Mouse (Mus musculus) adrenal gland, adult (tissue): ENCODE measurements at regions not wholly inside any gene's neighbourhood (a gene's known extent, or its start where the extent isn't known, plus 50 kb on each side); places are given as distances from the start of the nearest gene placed in this dataset.

ENCODE experiments used
- DNase-seq, 2 experiments: peaks; one replicate each; pipeline ENCODE4 v3.0.0; 2022 to 2023; ENCODE audit warnings: low spot score in 1 of 2; ENCODE audit not compliant: inconsistent age in 2 of 2

DNA sequence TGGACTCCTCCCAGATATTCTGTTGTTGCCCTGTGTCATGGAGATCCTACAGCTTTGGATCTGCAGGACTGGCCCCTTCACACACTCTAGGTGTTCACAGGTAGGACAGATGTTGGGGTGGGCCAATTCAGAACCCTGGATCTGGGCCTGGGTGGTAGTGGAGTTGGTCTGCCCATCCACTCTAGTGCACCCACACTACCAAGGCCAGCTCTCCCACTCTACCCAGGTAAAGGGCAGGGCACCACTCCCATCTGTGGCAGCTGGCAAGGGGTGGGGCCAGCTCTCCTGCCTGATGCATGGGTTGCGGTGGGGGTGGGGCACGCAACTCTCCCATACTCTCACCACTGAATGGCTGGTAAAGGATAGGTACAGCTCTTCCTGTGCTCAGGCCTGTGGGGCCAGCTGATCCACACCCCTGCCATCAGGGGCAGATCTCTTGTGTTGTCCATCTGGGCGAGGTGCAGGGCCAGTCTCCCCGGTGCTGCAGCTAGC is 76.5 kb downstream of the Gja1 start:
- no peak for DNase-seq

DNA sequence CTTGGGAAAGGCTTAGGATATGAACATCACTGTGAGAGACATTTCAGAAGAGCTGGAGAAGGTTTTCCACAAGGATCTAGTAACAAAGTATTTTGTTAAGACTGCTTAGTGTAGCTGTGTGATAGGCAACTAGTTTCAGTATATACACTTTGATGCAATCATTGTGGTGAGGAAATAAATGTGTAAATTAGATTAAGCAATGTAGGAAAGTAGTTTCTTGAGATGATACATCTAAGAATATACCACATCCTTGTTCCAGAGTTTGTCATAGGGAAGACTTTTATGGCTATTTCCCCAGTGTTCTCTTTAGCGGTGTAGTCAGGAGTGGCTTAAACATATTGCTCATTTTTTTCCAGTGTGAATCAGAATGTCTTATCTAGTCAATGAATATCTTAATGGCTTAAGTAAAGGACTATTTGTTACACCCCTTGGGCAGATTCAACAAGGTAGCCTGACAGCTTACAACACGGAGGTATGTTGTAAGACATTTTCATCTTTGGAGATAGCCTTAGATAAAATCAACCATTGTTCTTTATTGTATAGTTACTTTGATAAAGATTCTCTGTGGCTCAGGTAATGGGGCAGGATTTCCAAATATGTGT is 78.8 kb downstream of the Gja1 start:
- DNase-seq = no peak

DNA sequence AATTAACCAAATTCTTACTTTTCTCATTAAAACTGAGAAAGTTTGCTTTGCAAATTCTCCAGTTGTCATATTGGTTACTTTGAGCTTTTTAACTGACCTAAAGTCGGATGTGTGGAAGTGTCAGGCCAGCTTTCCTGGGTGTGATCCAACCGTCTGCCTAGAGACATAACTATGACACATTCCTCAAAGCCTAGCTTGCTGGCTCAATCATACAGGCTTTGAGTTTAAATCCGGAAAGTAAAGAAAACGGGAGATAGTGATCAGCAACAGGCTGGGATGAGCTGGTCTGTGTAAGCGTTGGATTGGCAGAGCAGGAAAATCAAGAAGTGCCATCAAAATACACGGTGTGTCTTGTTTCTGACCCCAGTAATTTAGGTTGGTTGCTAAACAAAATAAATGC is 91.4 kb downstream of the Gja1 start:
- no peak for DNase-seq

DNA sequence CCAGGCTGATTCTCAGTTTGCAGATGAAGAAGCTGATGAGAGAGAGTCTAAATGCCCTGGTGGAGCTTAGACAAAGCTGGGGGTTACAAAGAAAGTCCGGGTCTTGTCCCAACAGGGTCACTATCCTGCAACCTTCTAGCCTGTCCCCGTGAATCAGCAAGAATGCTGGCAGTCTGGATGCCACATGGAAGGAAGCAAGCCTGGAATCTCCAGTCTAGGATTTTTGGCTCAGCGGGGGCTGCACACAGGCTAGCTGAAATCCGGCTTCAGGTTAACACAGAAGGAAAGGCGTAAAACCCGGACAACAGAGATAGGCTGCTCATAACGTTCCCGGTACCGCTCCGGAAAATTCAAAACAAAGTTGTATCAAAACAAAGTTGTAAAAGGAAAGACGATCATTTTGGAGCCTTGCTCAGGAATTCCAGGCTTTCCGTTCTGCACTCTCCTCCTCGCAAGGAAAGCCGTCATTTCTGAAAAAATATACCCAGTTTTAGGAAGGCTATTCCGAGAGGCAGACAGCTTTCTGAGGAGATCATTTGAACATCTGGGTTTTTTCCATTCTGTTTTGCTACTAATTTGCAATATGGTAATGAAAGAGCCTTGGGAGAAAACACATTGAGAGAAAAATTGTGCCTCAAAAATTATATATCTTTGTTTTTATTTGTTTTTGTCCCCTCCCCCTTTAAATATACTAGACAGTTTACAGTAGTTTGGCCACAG is 92.0 kb downstream of the Gja1 start:
- peak; percentile 45 to 83 for DNase-seq

DNA sequence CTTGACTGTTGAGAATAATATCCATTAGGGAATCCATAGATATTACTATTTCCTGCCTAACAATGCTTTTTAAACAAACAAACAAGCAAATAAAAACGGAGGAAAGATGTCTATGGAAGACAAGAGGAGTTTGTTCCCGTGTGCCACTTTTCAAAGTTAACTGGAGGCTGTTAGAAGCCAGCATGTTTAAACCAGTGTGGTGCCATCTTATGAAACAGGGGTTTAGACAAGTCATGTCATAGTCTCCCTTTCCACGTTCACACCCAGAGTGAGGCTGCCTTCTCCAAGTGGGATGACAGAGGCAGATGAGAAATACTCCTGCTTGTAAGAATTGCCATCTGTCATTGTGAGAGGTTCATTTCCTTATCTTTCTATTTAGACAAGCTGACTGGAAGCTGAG is 92.8 kb downstream of the Gja1 start:
- DNase-seq = no peak

DNA sequence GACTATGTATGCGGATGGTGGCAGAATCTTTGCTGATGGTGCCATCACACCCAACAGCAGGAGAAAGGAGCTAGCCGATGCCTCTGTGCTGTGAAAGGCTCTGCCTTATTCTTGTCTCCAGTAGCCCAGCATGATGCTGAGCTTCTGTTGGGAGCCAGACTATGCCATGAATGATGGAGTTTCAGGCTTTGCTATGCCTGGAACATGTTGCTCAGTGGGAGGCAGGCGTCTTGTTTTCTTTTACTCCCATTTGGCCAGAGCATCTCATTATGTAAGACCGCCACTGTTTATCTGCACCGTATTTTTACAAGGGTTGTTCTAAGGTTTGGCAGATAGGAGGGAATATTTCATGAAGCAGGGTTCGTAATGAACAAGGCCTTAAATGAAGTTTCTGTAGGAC is 97.8 kb downstream of the Gja1 start:
- no peak for DNase-seq

DNA sequence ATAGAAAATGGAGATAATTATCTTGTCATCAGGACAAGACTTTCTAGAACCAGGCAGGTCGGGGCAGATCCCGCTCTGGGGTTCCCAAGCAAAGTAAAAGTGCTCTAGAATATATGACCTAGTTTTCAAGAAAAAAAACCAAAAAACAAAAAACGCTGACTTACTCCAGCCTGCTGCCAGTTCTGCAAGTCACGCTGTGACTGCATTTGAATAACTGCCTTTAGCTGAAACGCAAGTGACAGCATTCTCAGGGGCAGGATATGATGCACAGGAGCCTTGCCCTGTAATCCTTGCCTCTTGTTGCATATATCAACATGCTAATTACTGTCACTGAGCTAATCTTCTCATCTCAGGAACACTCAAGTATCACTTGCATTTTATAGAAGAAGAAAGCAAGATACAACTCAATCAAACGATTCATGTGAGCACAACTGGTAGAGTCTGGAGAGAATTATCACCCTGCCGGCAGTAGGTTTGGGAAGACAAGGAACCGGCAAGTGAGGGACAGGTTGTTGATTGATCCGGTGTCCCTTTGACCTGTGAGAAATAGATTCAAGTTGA is 105.1 kb downstream of the Gja1 start:
- DNase-seq = peak in 1 of 2 experiments; percentile 58

DNA sequence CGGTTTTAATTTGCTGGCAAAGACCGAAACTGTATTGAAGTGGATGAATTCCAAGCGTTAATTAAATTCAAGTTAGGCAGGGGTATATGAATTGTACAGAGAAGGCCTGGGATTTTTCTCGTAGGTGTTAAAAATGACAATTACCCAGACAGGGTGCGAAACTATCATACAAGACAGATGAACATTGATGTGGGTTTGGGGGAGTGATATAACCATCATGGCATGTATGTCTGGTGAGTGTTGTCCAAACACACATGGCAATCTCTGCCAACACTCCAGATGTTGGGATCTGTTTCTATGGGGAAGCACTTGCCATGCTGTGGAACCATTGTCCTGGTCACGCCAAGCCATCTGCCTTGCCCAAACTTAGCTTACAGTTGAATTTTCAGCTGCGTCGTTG is 107.8 kb downstream of the Gja1 start:
- DNase-seq = no peak

DNA sequence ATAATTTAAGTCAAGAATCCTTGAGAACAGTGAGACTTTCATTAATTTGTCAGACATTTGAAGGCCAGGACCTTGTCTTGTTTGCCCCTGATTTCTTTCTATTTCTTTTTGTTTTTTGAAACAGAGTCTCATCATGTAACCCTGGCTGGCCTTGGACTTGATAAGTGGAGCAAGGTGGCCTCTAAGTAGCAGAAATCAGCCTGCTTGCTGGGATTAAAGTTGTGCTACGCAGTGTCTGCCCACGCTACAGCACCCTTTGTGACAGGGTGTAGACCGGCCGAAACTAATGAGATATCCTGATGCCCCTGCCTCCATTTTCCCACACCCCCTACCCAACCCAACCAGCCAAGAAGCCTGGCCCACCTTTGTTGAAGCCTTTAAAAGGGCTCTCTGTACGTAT is 108.6 kb downstream of the Gja1 start:
- DNase-seq = peak; percentile 68 to 86

DNA sequence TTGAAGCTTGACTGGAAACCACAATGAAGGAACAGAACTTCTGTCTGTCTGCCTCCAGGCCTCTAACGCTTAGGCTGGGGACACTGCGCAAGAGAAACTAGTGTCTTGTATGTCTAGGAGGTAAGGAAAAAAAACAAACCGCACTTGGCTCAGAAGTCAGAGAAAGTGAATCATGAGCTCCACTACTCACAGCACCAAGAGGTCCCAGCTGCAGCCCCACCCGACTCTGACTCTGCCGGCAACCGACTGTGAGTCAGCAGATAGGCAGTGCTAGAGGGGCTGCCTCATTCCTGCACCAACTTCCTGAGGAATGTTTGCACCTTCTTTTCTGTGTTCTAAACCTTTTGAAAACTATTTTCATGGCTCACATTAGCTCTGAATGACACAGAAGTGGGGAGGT is 109.5 kb downstream of the Gja1 start:
- DNase-seq = peak; percentile 86 to 90

DNA sequence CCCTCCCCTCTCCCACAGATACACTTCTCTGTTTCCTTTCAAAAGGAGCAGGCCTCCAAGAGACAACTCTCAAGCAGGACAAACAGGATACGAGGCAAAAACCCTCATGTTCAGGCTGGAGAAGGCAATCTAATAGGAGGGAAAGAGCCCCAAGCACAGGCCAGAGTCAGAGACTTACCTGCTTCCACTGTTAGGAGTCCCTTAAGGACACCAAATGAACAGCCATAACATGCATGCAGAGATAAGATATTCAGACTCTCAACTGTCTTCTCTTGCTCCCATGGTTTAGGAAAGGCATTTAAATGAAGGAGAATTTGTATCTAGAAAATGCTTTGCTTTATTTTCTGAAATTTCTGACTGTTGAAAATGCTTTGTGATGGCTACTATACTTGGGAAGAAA is 116.3 kb downstream of the Gja1 start:
- no peak for DNase-seq

DNA sequence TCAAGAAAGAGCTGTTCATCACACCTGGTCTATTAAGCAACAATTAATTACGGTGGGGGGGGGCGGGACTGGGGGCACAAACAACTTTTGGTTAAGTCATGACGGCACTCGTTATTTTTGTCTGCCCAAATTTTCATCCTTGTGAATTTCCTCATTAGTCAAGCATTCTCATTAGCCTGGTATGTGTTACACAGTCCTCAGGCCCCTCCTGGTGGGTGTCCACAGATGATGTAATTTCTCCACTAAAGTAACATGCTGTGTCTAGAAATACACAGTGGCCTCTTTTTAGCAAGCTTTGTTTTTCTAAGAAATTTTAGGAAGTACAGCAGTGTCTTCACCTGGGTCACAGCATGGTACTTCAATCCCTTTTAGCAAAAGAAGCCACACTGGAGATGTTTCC is 118.2 kb downstream of the Gja1 start:
- DNase-seq = no peak

DNA sequence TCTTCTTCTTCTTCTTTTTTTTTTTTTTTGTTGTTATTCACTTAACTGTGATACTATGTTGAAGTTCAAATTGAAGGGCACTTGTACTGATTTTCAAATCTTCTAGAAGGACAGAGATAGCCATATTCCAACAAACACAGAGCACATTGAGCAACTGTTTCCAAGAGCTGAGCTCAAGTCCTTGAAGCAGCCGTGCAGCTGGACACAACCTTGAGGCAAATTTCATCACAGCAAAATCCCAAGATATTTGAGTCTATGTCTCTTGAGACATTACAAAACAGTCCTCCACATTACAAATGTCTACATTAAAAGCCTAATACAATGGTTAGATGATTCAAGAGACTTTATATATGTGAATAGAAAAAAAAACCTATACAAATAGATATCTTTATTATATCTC is 141.9 kb downstream of the Gja1 start:
- peak; percentile 47 to 87 for DNase-seq

DNA sequence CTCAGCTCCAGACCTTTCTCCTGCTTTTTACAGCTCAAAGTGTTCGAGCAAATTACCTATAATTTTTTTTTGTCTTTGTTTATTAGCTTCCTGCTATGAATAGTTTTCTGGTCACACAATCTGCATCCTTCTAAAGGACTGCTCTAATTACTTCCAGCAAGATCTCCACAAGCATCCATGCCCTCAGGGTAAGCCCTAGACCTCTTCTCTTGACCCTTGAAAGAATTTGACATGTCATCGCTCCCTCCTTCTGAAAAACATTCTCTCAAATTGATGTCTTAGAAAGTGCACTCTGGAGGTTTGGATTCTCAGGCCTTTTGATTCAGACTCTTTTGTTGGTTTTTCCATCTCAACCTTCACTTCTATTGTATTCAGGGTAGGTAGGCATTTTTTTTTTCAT is 148.7 kb downstream of the Gja1 start:
- peak in 1 of 2 experiments; percentile 11 for DNase-seq

DNA sequence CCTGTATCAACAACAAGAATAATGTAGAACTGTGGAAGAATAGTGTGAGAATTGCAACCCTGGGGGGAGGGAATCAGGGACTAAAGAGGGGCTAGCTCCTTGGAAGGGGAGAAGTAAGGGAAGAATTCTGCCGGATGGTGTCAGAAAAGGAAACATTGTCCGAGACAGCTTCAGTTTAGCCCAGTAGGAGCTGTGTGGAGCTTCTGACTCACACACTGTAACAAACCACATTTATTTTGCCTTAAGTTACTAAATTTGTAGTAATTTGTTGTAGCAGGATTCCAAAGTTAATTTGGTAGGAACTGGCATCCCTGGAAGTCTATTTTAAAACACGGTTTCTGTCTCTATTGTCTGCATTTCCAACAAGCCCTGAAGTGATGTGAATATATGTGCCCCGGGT is 160.0 kb downstream of the Gja1 start:
- no peak for DNase-seq

DNA sequence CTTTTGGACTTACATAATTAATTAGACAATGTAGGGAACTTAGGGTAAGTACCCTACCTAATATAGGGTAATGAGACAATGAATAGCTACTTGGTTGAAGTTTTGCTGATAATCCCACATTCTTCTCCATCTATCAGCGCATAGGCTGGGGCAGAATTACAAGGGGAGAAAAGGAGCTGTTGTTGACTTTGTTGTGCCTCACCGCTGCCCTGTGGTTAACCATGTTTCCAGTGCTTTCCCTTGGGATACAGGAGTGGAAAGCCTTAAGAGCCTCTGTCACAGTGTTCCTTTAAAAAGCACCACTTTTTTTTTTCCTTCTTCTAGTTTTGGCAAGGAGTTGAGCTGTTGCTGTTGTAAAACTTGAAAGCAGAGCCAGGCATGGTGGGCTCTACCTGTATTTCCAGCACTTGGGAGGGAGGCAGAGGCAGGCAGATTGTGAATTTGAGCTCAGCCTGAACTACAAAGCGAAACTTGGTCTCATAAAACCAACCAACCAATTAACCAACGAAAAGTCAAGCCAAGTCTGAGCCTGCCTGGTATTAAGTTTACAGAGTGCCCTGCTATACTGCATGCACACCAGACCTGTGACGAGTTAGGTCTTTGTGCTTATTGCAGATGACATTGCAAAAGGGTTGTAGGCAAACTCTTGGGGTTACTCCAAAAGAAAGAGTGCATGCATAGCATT is 162.8 kb downstream of the Gja1 start:
- DNase-seq = no peak

DNA sequence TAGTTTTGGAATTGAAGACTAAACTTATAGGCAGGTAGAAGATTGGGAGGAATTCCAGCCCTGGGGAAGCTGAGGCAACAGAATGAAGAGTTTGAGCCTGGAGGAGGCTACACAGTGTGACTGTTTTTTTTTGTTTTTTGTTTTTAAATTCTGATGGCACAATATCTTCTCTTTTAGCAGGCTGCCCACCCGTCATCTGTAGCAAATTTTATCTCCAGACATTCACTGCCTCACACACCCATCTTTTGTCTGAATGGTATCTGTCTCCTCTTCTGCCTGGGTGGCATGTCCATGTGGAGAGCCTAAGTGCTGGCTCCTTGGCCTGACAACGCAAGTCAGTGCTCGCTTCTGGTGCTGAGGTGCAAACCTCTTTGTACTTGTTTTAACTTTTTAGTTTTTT is 165.0 kb downstream of the Gja1 start:
- no peak for DNase-seq

DNA sequence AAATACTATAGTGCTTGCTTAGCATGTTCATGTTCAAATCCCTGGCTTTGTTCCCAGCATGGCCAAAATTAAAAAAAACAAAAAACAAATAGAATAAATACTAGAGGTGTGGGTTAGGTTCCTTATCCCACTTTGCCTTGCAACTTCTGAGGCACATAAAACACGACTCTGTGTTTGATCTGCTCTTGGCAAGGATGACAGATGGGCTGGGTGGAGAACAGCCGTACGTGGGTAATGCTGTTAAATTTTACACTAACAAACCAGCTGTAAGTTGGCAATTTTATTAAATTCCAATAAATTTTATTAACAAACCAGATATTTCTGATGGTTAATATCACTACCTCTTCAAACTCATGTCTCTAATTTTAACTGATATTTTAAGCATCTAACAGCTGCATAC is 168.9 kb downstream of the Gja1 start:
- DNase-seq = no peak

DNA sequence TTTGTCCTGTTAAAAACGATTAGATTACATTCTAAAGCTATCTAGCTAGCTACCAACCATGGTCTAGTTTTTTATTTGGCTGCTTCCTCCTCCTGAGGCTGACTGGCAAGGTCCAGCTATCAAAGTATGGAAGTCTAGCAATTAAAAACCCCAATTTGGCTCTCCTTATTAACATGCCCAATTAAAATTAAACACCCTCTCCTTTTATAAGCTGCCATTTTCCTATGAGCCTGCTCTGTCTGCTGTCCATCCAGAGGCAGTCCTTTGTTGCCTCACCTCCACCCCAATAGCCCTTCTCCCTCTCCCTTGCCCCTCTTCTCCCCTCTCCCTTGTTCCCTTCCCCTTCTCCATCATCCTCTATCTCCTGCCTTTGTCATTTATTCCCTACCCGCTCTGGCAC is 169.7 kb downstream of the Gja1 start:
- no peak for DNase-seq

DNA sequence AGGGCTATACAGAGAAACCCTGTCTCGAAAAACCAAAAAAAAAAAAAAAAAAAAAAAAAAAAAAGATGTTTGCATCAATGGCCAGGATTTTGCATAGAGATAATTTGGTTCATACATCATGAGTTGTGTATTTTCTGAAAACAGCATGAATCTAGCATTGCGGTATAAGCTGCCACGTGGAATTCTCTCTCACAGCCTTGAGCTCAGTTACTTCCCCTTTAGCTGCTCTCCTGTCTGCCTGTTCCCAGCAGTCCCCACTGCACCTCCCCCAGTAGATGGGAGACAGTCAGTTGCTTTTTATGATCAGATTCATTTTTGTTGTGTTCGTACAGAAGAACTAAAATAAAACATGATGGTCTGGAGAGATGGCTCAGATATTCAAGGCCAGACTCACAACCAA is 170.7 kb downstream of the Gja1 start:
- no peak for DNase-seq

DNA sequence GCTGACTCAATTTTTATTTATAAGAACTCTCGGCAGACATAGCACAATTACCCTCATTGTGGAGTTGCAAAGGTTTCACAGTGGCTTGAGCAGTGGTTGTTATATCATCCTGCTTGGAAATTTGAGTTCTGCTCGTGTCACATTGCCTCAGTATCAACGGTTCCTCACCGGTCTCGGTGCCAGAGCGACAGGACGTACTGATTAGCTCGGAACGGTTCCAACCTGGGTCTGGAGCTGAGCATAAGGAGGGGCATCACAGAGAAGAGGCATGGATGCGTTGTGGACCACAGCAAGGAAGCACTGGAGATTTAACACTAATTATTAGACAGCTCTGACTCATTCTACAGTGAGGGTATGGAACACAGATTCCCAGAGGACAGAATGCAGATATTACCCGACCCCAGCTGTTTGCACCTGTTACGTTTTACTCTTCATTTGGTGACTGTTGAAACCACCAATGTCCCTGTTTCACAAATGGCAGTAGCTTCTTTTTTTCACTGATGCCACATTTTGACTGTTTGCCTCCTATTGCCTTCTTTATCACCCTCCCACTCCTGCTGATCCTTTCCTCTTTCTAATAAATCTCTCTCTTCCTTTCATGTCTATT is 189.8 kb downstream of the Gja1 start:
- DNase-seq = no peak

DNA sequence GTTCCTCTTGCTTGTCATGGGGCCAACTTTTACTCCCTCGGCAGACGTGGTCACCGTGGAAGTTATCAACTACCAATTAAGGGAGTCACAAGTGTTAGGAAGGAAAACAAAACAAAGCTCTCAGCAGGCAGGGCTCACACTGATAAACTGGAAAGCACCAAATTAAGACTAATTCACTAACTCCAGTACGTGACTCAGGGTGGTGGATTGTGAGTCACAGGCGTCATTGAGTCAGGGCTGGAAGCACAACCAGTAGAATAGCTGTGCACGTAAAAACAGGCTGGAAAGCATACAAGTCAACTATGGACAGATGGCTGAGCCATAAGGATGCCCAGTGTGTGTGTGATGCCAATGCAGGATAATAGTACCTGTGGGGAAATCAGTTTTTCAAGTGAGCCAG is 204.9 kb downstream of the Gja1 start:
- DNase-seq = peak; percentile 19 to 61
